Mouse (Mus musculus) adrenal gland, postnatal 36 days (tissue): ENCODE results near the gene Ror1. TPM values are rescaled to one million over a fixed set of nuclear protein-coding genes. Genes with fewer than 3 reads are reported as not detected.

Source experiments
- DNase-seq, 2 experiments: peaks; one replicate each; pipeline ENCODE4 v3.0.0; 2021; ENCODE audit warnings: mixed read lengths in 1 of 2
- total RNA-seq, 2 experiments: library from RNA; stranded (reverse); gene quantifications; 2 replicates each; pipeline ENCODE4 v1.2.3; 2021

Ror1 gene
- total RNA-seq, 2 experiments from 2014 or later, result 4.8 to 6.8 TPM

- no peak for DNase-seq
These were observed 290.8 kb downstream of the Ror1 start for GRCm38 (mm10) chr4:100386272-100386988.

- DNase-seq, result no peak
These were observed 294.8 kb downstream of the Ror1 start for GRCm38 (mm10) chr4:100390436-100390835.

- DNase-seq, result no peak
These were observed 295.4 kb downstream of the Ror1 start for GRCm38 (mm10) chr4:100391021-100391420.

- DNase-seq, result no peak
These were observed 297.9 kb downstream of the Ror1 start for GRCm38 (mm10) chr4:100393374-100394061.

GRCm38 (mm10) chr4:100395407-100395806 lies 299.8 kb downstream of the Ror1 start:
- DNase-seq, result no peak

GRCm38 (mm10) chr4:100398079-100398478 lies 302.5 kb downstream of the Ror1 start:
- DNase-seq, result no peak

GRCm38 (mm10) chr4:100401078-100401477 lies 305.5 kb downstream of the Ror1 start:
- DNase-seq, result no peak

GRCm38 (mm10) chr4:100401581-100402470 lies 306.2 kb downstream of the Ror1 start:
- no peak for DNase-seq

- DNase-seq, result peak; percentile 81 to 84
These were observed 311.8 kb downstream of the Ror1 start for GRCm38 (mm10) chr4:100407261-100407874.

GRCm38 (mm10) chr4:100409521-100409920 lies 313.9 kb downstream of the Ror1 start:
- peak; percentile 23 for DNase-seq

GRCm38 (mm10) chr4:100411841-100412539 lies 316.4 kb downstream of the Ror1 start:
- DNase-seq, result no peak

GRCm38 (mm10) chr4:100422756-100423155 lies 327.2 kb downstream of the Ror1 start:
- DNase-seq, result no peak

- no peak for DNase-seq
These were observed 330.5 kb downstream of the Ror1 start for GRCm38 (mm10) chr4:100426101-100426500.

- no peak for DNase-seq
These were observed 333.8 kb downstream of the Ror1 start for GRCm38 (mm10) chr4:100429371-100429900.

GRCm38 (mm10) chr4:100435281-100436168 lies 339.9 kb downstream of the Ror1 start:
- no peak for DNase-seq

- DNase-seq, result no peak
These were observed 340.6 kb downstream of the Ror1 start for GRCm38 (mm10) chr4:100436169-100436547.

GRCm38 (mm10) chr4:100446897-100447296 lies 351.3 kb downstream of the Ror1 start:
- DNase-seq, result no peak

- DNase-seq, result no peak
These were observed 367.0 kb downstream of the Ror1 start for GRCm38 (mm10) chr4:100462493-100463120.

- peak; percentile 78 for DNase-seq
These were observed 383.2 kb downstream of the Ror1 start, which contains the start of gene Ube2u for GRCm38 (mm10) chr4:100478592-100479321. Gene Ube2u, plus strand, starts transcription at chr4:100478849.
